Mouse (Mus musculus): ENCODE results near the gene Cacna2d1. TPM values are rescaled to one million over a fixed set of nuclear protein-coding genes. Genes with fewer than 3 reads are reported as not detected.

Gene Cacna2d1
- total and polyA plus RNA-seq, 3 experiments, result 0.08 to 0.13 TPM; not detected in 1

GRCm38 (mm10) chr5:15933581-15934375, 713 bp upstream of the Cacna2d1 start:
- Histone ChIP-seq H3K4me1 (ENCODE audit: control insufficient read depth in 1 of 2, insufficient read depth in 2 of 2, low read length in 2 of 2) (no peaks in the 10 kb centered on the region), H3K9me3 (replicated peaks; ENCODE audit: insufficient read depth, low read length) (no peaks in the 10 kb centered on the region; the same call in 1 of the 2 replicates), H3K79me2 (ENCODE audit: control insufficient read depth, insufficient read depth, low read length, poor library complexity) (no peaks in the 10 kb centered on the region), H3K27ac (ENCODE audit: control insufficient read depth, low read depth, low read length) (no peak overlapping the region), H3K9ac (ENCODE audit: control insufficient read depth, low read depth, low read length, poor library complexity, severe bottlenecking) (no peak overlapping the region), H3K27me3 (ENCODE audit: control insufficient read depth in 1 of 2, insufficient read depth in 2 of 2, low read length in 2 of 2) (no peaks in the 10 kb centered on the region), H3K36me3 (ENCODE audit: control insufficient read depth in 1 of 2, insufficient read depth in 2 of 2, low read length in 2 of 2) (no peaks in the 10 kb centered on the region), H3K4me3 (ENCODE audit: control insufficient read depth in 1 of 2, insufficient read depth in 1 of 2, low read depth in 2 of 2, low read length in 2 of 2) (no peak overlapping the region)
- TF ChIP-seq CHD2 (IDR thresholded peaks at IDR 0.05; ENCODE audit: low read length) (no peak), USF1 (IDR thresholded peaks at IDR 0.05; ENCODE audit: low read depth, low read length) (no peak), RCOR1 (IDR thresholded peaks at IDR 0.05; ENCODE audit: low read depth, low read length) (no peak), POLR2AphosphoS5 (IDR thresholded peaks at IDR 0.05; ENCODE audit: borderline replicate concordance, low read depth, low read length) (no peak), MAFK (IDR thresholded peaks at IDR 0.05; ENCODE audit: borderline replicate concordance, low read depth, low read length) (no peak), ZKSCAN1 (IDR thresholded peaks at IDR 0.05; ENCODE audit: low read depth, low read length) (no peak), TBP (IDR thresholded peaks at IDR 0.05; ENCODE audit: low read depth, low read length) (no peak), NELFE (IDR thresholded peaks at IDR 0.05; ENCODE audit: low read depth, low read length) (no peak), TCF12 (IDR thresholded peaks at IDR 0.05; ENCODE audit: low read depth, low read length) (no peak), MYB (IDR thresholded peaks at IDR 0.05; ENCODE audit: low read depth, low read length) (no peak), EP300 (IDR thresholded peaks at IDR 0.05; ENCODE audit: low read depth in 1 of 2, low read length in 2 of 2) (no peak), TAL1 (IDR thresholded peaks at IDR 0.05; ENCODE audit: low read length) (no peak), SMC3 (IDR thresholded peaks at IDR 0.05; ENCODE audit: low read depth, low read length) (no peak), POLR2A (IDR thresholded peaks at IDR 0.05; ENCODE audit: control insufficient read depth in 1 of 2, insufficient read depth in 1 of 2, low read depth in 1 of 2, low read length in 2 of 2, poor library complexity in 1 of 2) (no peak), MXI1 (IDR thresholded peaks at IDR 0.05; ENCODE audit: low read depth, low read length) (no peak), ETS1 (IDR thresholded peaks at IDR 0.05; ENCODE audit: low read depth, low read length) (no peak), UBTF (IDR thresholded peaks at IDR 0.05; ENCODE audit: borderline replicate concordance, insufficient read depth, low read depth, low read length) (no peak), JUND (IDR thresholded peaks at IDR 0.05; ENCODE audit: low read depth, low read length) (no peak), SIN3A (IDR thresholded peaks at IDR 0.05; ENCODE audit: low read length) (no peak), CHD1 (IDR thresholded peaks at IDR 0.05; ENCODE audit: low read depth, low read length) (no peak)
- DNase-seq (ENCODE audit: low read depth, low spot score), result no peak

DNA sequence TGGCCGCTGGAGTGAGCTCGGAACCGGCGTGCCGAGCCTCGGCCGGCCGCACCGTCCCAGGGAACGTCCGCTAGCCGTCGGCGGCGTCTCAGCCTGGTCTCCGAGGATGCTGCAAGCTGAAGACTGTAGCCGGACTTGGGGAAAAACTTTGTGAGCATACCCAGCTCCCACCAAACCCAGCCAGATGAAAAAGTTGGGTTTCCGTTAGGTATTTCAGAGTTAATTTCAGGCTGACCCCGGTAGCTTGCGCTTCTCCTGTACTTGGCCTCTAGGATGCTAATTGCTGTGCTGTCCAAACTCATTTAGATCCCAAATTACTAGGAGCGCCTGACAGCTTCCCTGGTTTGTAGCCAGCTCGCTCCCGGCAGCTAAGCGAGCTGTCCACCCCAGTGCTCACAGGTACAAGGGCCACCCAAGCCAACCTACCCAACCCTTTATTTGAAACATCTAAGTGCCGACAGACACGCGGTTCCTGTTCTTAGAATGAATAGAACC, 790 bp downstream of the Cacna2d1 start:
- TF ChIP-seq TAL1 (IDR thresholded peaks at IDR 0.05; ENCODE audit: low read length), result no peak
- no peak for TF ChIP-seq EP300 (IDR thresholded peaks at IDR 0.05; ENCODE audit: low read depth in 1 of 2, low read length in 2 of 2)
- no peak for TF ChIP-seq RAD21 (IDR thresholded peaks at IDR 0.05; ENCODE audit: low read depth, low read length)
- TF ChIP-seq SMC3 (IDR thresholded peaks at IDR 0.05; ENCODE audit: low read depth, low read length), result no peak
- no peak for TF ChIP-seq TBP (IDR thresholded peaks at IDR 0.05; ENCODE audit: low read depth, low read length)
- no peak for TF ChIP-seq MAX (IDR thresholded peaks at IDR 0.05; ENCODE audit: low read length)
- no peak for TF ChIP-seq POLR2A (IDR thresholded peaks at IDR 0.05; ENCODE audit: control insufficient read depth in 1 of 2, insufficient read depth in 1 of 2, low read depth in 1 of 2, low read length in 2 of 2, poor library complexity in 1 of 2)
- TF ChIP-seq ZMIZ1 (IDR thresholded peaks at IDR 0.05; ENCODE audit: low read depth, low read length), result no peak
- no peak for TF ChIP-seq MAFK (IDR thresholded peaks at IDR 0.05; ENCODE audit: borderline replicate concordance, low read depth, low read length)
- Histone ChIP-seq H3K27ac (ENCODE audit: control insufficient read depth, low read depth, low read length) (no peak overlapping the region), H3K79me2 (ENCODE audit: control insufficient read depth, insufficient read depth, low read length, poor library complexity) (no peaks in the 10 kb centered on the region), H3K4me3 (ENCODE audit: control insufficient read depth in 1 of 2, insufficient read depth in 1 of 2, low read depth in 2 of 2, low read length in 2 of 2) (no peak overlapping the region), H3K9me3 (replicated peaks; ENCODE audit: insufficient read depth, low read length) (no peaks in the 10 kb centered on the region; the same call in 1 of the 2 replicates), H3K9ac (ENCODE audit: control insufficient read depth, low read depth, low read length, poor library complexity, severe bottlenecking) (no peak overlapping the region), H3K36me3 (ENCODE audit: control insufficient read depth in 1 of 2, insufficient read depth in 2 of 2, low read length in 2 of 2) (no peaks in the 10 kb centered on the region), H3K4me1 (ENCODE audit: control insufficient read depth in 1 of 2, insufficient read depth in 2 of 2, low read length in 2 of 2) (no peaks in the 10 kb centered on the region), H3K27me3 (ENCODE audit: control insufficient read depth in 1 of 2, insufficient read depth in 2 of 2, low read length in 2 of 2) (no peaks in the 10 kb centered on the region)
- no peak for DNase-seq (ENCODE audit: low read depth, low spot score)
